Mouse (Mus musculus) testis, postnatal 14 days (tissue): Measurements from ENCODE around the gene 1190005I06Rik.
A peak's percentile ranks its signal among the peaks of the same experiment; 100 is the strongest.
"Not testable (repeated sequence)": the region's sequence is repeated elsewhere in the genome, so short reads cannot be mapped to it uniquely, and the experiment has no call there.

ENCODE experiments used
- DNase-seq: peaks from one replicate; pipeline ENCODE4 v3.0.0; 2021; ENCODE audit warnings: low spot score

1190005I06Rik gene

GRCm38 (mm10) chr8:120647532-120647931 lies at the start of gene 1190005I06Rik:
TSS of gene 1190005I06Rik (minus strand) at chr8:120647632.
- no peak for DNase-seq

DNA sequence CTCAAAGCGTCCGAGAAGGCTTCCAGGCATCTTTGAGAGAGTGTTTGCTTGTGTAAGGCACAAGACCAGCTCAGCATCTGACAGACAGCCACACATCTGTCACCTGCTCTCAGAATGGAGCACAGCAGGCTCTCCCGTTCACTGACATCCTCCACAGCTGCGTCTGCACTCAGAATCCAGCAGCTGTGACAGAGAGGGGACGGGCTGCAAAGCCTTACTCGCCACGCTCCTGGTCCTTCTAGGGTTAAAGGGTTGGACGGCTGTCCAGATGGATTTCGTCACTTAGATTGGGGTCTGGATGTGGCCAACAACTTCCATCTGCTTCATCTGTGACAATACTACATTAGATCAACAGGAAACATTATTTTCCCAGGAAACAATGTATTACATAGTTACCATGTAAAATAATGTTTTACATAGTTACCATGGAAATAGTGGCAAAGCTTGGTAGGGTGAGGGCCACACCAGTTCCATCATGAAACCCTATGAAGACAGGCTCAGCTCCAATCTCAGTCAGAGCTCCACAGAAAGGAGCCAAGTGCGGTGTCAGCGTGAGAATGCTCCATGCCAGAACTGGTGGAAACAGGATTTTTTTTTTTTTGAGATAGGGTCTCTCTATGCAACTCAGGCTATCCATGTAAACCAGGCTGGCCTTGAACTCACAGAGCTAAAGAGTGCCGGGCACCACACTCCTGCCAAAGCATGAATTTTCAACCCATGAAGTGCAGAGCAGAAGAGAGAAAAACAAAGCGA lies 49.1 kb upstream of the 1190005I06Rik start:
- no peak for DNase-seq

DNA sequence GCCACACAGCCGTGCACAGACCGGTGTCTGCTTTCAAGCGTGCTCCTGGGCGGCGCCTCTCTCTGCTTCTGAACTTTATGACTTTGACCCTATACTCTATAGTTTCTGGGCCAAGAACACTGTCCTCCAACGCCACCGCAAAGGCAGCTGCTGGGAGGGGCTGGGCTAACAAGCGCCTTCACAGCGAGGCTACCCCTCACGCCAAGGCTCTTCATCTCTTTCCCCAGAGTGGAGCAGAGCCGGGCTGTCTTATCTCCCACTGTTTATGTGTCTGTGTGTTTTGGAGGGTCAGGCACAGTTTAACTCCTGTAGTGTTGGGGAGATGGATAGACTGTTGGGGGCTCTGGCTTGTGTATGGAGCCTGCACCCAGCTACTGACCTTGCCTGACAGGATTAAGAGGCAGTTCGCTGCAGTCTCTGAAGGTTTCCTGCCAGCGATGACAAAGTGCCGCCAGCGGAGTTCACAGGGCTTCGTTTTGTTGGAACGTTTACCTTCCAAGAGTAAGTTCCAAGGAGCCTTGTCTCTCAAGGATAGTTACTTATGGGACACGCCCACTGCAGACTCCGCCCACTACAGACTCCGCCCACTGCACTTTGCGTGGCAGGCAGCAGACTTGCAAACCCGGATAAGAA lies 46.5 kb upstream of the 1190005I06Rik start:
- no peak for DNase-seq

DNA sequence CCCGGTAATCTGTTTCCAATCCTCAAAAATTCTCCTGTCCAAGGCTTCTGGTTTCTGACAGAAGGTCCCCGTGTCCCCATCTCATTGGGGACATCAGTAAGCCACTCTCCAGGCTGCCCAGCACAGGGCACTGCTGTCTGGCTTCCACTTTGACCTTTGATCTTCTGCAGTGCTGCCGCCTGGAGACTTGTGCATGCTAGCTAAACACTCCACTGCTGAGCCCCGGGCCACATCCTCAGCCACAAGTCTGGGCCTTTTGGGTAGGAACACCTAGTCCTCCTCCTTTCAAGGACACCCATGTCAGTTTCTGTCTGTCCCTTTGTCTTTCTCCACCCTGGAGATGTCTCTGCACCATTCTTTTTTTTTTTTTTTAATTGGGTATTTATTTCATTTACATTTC lies 45.5 kb upstream of the 1190005I06Rik start:
- no peak for DNase-seq

DNA sequence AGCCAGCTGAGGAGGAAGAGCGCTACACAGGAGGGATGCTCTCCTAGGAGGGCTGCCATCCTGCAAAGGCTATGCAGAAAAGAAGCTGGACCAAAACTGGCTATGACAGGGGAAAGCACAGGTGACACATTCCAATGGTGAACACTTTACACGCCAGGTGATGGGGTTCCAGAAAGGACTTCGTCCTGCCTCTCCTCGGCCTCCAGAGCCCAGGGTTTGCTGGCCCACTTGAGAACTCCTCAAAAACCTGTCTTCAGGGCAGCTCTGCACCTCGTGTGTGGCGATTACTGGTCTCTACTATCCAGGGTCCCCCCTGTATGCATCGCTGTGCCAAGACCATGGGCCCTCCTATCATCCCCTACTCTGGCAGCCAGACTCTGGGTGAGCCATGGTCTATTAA lies 41.1 kb upstream of the 1190005I06Rik start:
- DNase-seq = no peak

- DNase-seq = no peak
Measured at GRCm38 (mm10) chr8:120687786-120688185, 40.4 kb upstream of the 1190005I06Rik start.

- no peak for DNase-seq
Measured at GRCm38 (mm10) chr8:120686576-120686975, 39.1 kb upstream of the 1190005I06Rik start.

DNA sequence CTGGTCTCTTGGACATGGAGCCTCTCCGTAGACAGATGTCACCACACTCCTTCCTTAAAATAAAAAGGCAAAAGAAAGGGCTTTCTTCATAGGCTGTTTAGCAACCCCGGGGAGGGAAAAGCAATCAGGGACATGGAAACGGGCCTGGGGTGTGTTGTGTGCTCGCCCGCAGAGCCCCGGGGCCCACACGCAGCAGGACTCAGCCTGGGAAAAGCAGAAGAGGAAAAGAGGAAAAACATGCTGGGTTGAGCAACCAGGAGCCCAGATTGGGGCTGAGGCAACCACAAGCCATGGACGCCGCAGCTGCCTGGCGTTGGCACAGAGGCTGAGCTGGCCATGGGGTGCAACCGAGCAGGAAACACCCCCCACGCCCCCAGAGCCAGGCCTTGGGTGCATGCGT lies 38.6 kb upstream of the 1190005I06Rik start:
- DNase-seq = no peak

GRCm38 (mm10) chr8:120685591-120685990 lies 38.2 kb upstream of the 1190005I06Rik start:
- no peak for DNase-seq

GRCm38 (mm10) chr8:120685097-120685496 lies 37.7 kb upstream of the 1190005I06Rik start:
- DNase-seq = peak; percentile 56

DNA sequence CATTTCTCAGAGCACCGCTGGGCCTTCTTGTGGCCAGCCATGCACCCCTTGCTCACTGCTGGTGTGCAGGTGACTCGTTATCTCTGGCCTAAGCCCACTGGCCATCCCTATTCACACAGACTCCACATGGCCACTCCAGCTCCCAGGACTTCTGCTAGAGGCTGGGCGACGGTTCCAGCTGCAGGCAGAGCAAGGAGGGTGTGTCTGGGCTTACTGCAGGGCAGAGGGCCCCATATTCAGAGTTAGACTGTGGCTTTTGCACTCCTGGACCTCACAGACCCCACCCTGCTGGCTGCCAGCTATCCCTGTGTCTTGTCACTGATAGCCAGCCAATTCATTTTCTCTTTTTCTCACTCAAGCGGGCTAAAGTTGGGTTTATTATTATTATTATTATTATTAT lies 36.6 kb upstream of the 1190005I06Rik start:
- no peak for DNase-seq

DNA sequence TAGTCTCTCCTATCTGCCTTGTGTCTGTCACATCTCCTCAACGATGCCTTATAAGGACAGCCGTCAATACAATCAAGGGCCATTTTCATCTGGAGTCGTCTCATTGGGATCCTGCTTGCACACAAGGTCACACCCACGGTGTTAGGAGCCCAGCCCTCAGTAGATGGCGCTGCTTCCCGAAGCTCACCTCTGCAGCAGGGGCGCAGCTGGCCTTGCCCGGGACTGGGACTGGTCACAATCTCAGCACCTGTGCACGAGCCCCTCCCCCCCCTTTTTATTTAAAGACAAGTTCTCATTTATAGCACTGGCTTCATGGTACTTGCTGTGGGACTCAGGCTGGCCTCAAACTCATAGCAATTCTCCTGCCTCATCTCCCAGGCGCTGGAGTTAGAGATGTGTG lies 36.2 kb upstream of the 1190005I06Rik start:
- DNase-seq = no peak

GRCm38 (mm10) chr8:120681113-120681512 lies 33.7 kb upstream of the 1190005I06Rik start:
- no peak for DNase-seq

DNA sequence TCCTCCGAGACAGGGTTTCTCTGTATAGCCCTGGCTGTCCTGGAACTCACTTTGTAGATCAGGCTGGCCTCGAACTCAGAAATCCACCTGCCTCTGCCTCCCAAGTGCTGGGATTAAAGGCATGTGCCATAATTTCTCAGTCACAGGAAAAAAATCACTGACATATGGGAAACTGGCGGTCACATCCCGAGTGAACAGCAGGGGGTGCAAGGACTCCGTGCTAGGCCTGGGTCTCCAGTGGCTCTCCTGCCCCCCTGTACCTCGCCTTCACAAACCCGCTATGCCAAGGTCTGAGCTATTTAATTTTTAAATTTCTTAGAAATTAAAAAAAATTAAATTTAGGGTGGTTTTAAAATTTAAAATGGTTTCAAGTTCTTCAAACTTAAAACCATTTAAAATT lies 33.0 kb upstream of the 1190005I06Rik start:
- DNase-seq = not testable (repeated sequence)

- no peak for DNase-seq
Measured at GRCm38 (mm10) chr8:120679629-120680387, 32.4 kb upstream of the 1190005I06Rik start.

- DNase-seq = peak; percentile 73
Measured at GRCm38 (mm10) chr8:120678447-120678846, 31.0 kb upstream of the 1190005I06Rik start.

DNA sequence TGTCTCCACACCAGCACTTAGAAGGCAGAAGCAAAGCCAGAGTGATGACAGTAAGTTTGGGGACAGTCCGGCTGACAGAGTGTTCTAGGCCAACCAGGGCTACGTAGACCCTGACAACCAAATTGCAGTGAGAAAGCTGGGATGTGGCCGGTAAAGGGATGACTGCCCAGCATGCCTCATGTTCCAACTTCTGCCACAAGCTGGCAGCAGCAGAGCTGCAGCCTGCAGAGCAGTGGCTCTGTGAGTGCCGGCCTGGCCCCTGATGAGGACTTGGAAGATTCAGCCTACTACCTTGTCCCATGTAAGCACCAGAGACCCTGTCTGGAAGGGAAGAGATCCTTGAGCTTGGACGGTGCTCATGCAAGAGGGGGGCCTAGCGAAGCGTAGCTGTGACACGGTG lies 28.3 kb upstream of the 1190005I06Rik start:
- no peak for DNase-seq

- DNase-seq = no peak
Measured at GRCm38 (mm10) chr8:120673298-120673697, 25.9 kb upstream of the 1190005I06Rik start.

DNA sequence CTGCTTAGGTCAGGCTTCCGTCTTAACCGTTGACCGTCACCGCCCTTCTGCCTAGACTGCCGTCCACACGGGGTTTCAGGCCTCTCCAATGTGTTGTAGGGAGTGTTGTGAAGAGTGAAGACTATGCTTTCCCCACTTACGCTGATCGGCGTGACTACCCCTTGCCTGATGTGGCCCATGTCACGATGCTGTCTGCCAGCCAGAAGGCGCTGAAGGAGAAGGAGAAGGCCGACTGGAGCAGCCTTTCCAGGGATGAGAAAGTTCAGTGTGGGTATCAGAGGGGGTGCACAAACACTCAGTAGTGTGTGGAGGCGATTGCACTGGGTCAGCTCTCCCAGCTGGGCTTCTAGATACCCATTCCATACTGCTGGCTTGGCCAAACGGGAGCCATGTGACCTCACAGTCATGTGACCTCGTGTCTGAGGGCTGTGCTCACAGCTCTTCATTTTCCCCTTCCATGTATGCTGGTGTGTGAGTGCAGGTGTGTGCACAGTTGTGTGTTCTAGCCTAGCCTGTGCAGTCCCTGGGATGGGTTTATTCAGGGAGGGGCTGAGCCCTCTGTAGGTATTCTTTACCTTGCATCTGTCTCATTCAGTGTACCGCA lies 25.3 kb upstream of the 1190005I06Rik start:
- no peak for DNase-seq

DNA sequence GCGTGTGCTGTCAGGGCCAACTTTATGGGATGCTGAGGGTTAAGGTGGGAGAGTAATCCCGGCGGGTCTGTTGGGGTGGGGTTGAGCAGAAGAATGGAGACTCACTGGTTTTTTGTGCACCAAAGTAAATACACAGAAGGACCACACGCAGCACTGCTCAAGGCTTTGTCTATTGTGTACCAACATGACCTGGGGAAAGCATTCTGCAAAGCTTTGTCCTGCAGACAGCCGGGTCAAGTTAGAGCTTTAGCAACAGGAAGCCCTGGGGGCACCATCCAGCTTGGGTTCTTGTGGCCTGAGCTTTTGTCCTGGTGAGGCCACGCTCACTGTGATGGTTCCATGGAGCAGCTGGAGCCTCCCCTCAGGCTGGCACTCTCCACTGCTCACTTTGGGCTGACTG lies 24.3 kb upstream of the 1190005I06Rik start:
- no peak for DNase-seq

GRCm38 (mm10) chr8:120668374-120668905 lies 21.0 kb upstream of the 1190005I06Rik start, which contains the start of gene Emc8:
TSS of gene Emc8 (minus strand) at chr8:120668573.
- peak; percentile 39 for DNase-seq
